Comparison of ENCODE assay signal across 21 mouse cellular contexts in genomic region chr4:82735764-82736163, GRCm38 (mm10). TPM values are rescaled to one million over a fixed set of nuclear protein-coding genes. Genes with fewer than 3 reads are reported as not detected.
DNase-seq lines count a peak whose midpoint lies in the region; ATAC-seq and TF ChIP-seq lines count a peak whose summit lies in the region.
"Had no signal": no experiment of that assay in that cellular context is flagged by ENCODE, and none has a peak within 500 bp of the region (broad histone marks: within the 10 kb centered on the region; RNA-seq: fewer than 3 reads in every experiment).

No protein-coding gene starts in this region.

- no peak for TF ChIP-seq POLR2A in heart, adult 2 months (IDR thresholded peaks at IDR 0.05; ENCODE audit: insufficient read depth, low read depth, low read length)

- H3K79me2 ChIP-seq in heart, adult 2 months (replicated peaks; ENCODE audit: control insufficient read depth, insufficient read depth, low read length), result no peaks in the 10 kb centered on the region

- WGBS in heart, embryonic 10.5 days, result 26% methylated on average over 5 of the region's 5 CpGs
- WGBS in heart, adult 2 months, result 27% methylated on average over 5 of the region's 5 CpGs
- WGBS in limb, embryonic 12.5 days, result 82% methylated on average over 5 of the region's 5 CpGs
- WGBS in limb, embryonic 10.5 days, result 84% methylated on average over 5 of the region's 5 CpGs

- H3K27ac ChIP-seq in heart, embryonic 10.5 days, result peak overlapping the region; percentile 64; the same call in 1 of the 2 replicates
- H3K27ac ChIP-seq in heart, adult 2 months, result no peak overlapping the region
- peak overlapping the region; percentile 26; the same call in 1 of the 2 replicates for H3K27ac ChIP-seq in limb, embryonic 12.5 days
- no peak overlapping the region for H3K27ac ChIP-seq in limb, embryonic 10.5 days
- H3K27ac ChIP-seq: hindbrain, embryonic 10.5 days; liver, embryonic 13.5 days; midbrain, embryonic 12.5 days; neural tube, embryonic 15.5 days; stomach, postnatal 0 days had no signal

- H3K9ac ChIP-seq in heart, adult 2 months (ENCODE audit: low read depth, low read length), result no peak overlapping the region
- H3K9ac ChIP-seq in limb, embryonic 12.5 days (replicated peaks), result no peak overlapping the region
- H3K9ac ChIP-seq: liver, embryonic 13.5 days; midbrain, embryonic 12.5 days; neural tube, embryonic 15.5 days had no signal

- no peaks in the 10 kb centered on the region for H3K27me3 ChIP-seq in heart, embryonic 10.5 days (ENCODE audit: insufficient read depth, poor library complexity, severe bottlenecking)
- no peaks in the 10 kb centered on the region; the same call in 1 of the 2 replicates for H3K27me3 ChIP-seq in heart, adult 2 months (ENCODE audit: control insufficient read depth, insufficient read depth, low read length)
- no peaks in the 10 kb centered on the region for H3K27me3 ChIP-seq in limb, embryonic 12.5 days
- no peaks in the 10 kb centered on the region for H3K27me3 ChIP-seq in limb, embryonic 10.5 days (ENCODE audit: low read depth, poor library complexity, severe bottlenecking)
- H3K27me3 ChIP-seq: liver, embryonic 13.5 days; midbrain, embryonic 12.5 days; neural tube, embryonic 15.5 days had no signal

- intact Hi-C loops in heart, adult 2 months (cut with DNase I), result no loop called here

- no peak for TF ChIP-seq CTCF in heart, adult 2 months (IDR thresholded peaks at IDR 0.05)

- ATAC-seq in limb, embryonic 12.5 days (ENCODE audit: insufficient number of reproducible peaks, insufficient read depth, low FRiP score, low TSS enrichment, low read depth), result no peak
- peak; percentile 99 for ATAC-seq in common myeloid progenitor, adult 5-6 weeks (replicated peaks; ENCODE audit: low read depth, poor library complexity, severe bottlenecking)
- peak; percentile 92 for ATAC-seq in megakaryocyte progenitor cell, adult 5-6 weeks (replicated peaks; ENCODE audit: poor library complexity)

- no peak for DNase-seq in heart, embryonic 10.5 days (ENCODE audit: low spot score)
- no peak for DNase-seq in heart, adult 2 months
- DNase-seq in limb, embryonic 10.5 days (ENCODE audit: low spot score), result no peak
- DNase-seq in left cerebral cortex, adult 18-20 months (ENCODE audit: low spot score in 2 of 2), result no peak
- DNase-seq in layer of hippocampus, adult 9-10 months (ENCODE audit: low spot score), result no peak
- DNase-seq: adrenal gland, postnatal 14 days; cerebellum, adult 2 months; gastrocnemius, postnatal 25 days; kidney, adult 8-10 months; kidney, postnatal 25 days; layer of hippocampus, adult 9-11 months; liver, embryonic 13.5 days; thymus, postnatal 14 days had no signal

- no peak overlapping the region for H3K4me3 ChIP-seq in heart, embryonic 10.5 days
- H3K4me3 ChIP-seq in heart, adult 2 months, result no peak overlapping the region
- H3K4me3 ChIP-seq in limb, embryonic 12.5 days (replicated peaks), result no peak overlapping the region
- no peak overlapping the region for H3K4me3 ChIP-seq in limb, embryonic 10.5 days
- H3K4me3 ChIP-seq: hindbrain, embryonic 10.5 days; liver, embryonic 13.5 days; midbrain, embryonic 12.5 days; myocyte; neural tube, embryonic 15.5 days had no signal

- H3K4me2 ChIP-seq in limb, embryonic 12.5 days, result no peak overlapping the region
- H3K4me2 ChIP-seq: liver, embryonic 13.5 days; midbrain, embryonic 12.5 days; neural tube, embryonic 15.5 days had no signal

- H3K4me1 ChIP-seq in heart, embryonic 10.5 days, result peaks cover 17% of the 10 kb centered on the region
- no peaks in the 10 kb centered on the region for H3K4me1 ChIP-seq in heart, adult 2 months (ENCODE audit: control insufficient read depth, insufficient read depth, low read length)
- peaks cover 17% of the 10 kb centered on the region for H3K4me1 ChIP-seq in limb, embryonic 12.5 days (replicated peaks)
- peaks cover 16% of the 10 kb centered on the region for H3K4me1 ChIP-seq in limb, embryonic 10.5 days
- H3K4me1 ChIP-seq: hindbrain, embryonic 10.5 days; liver, embryonic 13.5 days; midbrain, embryonic 12.5 days; neural tube, embryonic 15.5 days had no signal

- TF ChIP-seq EP300 in heart, adult 2 months (IDR thresholded peaks at IDR 0.05; ENCODE audit: insufficient read depth, low read depth, low read length), result no peak

- H3K9me3 ChIP-seq in heart, embryonic 10.5 days, result no peaks in the 10 kb centered on the region
- H3K9me3 ChIP-seq in limb, embryonic 12.5 days, result no peaks in the 10 kb centered on the region
- no peaks in the 10 kb centered on the region for H3K9me3 ChIP-seq in limb, embryonic 10.5 days (replicated peaks)
- H3K9me3 ChIP-seq: hindbrain, embryonic 10.5 days; liver, embryonic 13.5 days; midbrain, embryonic 12.5 days; neural tube, embryonic 15.5 days had no signal

- H3K36me3 ChIP-seq in heart, embryonic 10.5 days, result no peaks in the 10 kb centered on the region
- H3K36me3 ChIP-seq in heart, adult 2 months (ENCODE audit: control insufficient read depth, insufficient read depth, low read length), result no peaks in the 10 kb centered on the region
- no peaks in the 10 kb centered on the region for H3K36me3 ChIP-seq in limb, embryonic 12.5 days
- no peaks in the 10 kb centered on the region for H3K36me3 ChIP-seq in limb, embryonic 10.5 days
- H3K36me3 ChIP-seq: hindbrain, embryonic 10.5 days; liver, embryonic 13.5 days; midbrain, embryonic 12.5 days; neural tube, embryonic 15.5 days had no signal

RNA-seq across cellular contexts. Expression of gene Nfib, which starts 30.2 kb away (rescaled TPM):
- 38.1 and 38.9 TPM in 2 replicates for polyA plus RNA-seq in heart, embryonic 10.5 days (2016; fragmentation: Nextera tagmentation; extraction: Ambion mirVana)
- 100 to 1,000 TPM; 118 to 121 TPM for total RNA-seq in heart, adult 2 months (2021)
- 32.1 and 44.2 TPM in 2 replicates for polyA plus RNA-seq in heart, adult 2 months (2012; rRNA removed)
- polyA plus RNA-seq in limb, embryonic 12.5 days (2016; fragmentation: Nextera tagmentation; extraction: Ambion mirVana), result 58.6 and 58.8 TPM in 2 replicates
- polyA plus RNA-seq in limb, embryonic 10.5 days (2016; fragmentation: Nextera tagmentation; extraction: Ambion mirVana), result 13.5 and 23.4 TPM in 2 replicates
- 0.10 TPM in 1 of 2 replicates, not detected in the other for total RNA-seq in common myeloid progenitor, adult 5-6 weeks (2017)
- not detected in 2 replicates for total RNA-seq in megakaryocyte progenitor cell, adult 5-6 weeks (2015)
- total RNA-seq in megakaryocyte progenitor cell, adult 5-6 weeks (2017), result 0.10 TPM in 1 of 2 replicates, not detected in the other
- total RNA-seq in left cerebral cortex, adult 18-20 months (2021), result 10 to 100 TPM; 79.0 to 80.3 TPM

Comparison
In these comparisons a context has a peak if more than half of its experiments do, and no peak if none do; other contexts are left out.
1. H3K27ac ChIP-seq: peak in heart, embryonic 10.5 days (single experiment) and limb, embryonic 12.5 days (single experiment); none in heart, adult 2 months (single experiment) and limb, embryonic 10.5 days (single experiment).
2. RNA of gene Nfib, which starts 30.2 kb away (total RNA-seq): 118 to 121 TPM in heart, adult 2 months and 79.0 to 80.3 TPM in left cerebral cortex, adult 18-20 months; 0.10 TPM in common myeloid progenitor, adult 5-6 weeks and 0.10 TPM in megakaryocyte progenitor cell, adult 5-6 weeks; every median in the first group is over 10 times any median in the second.